In genomic region chr13:101568985-101569631, GRCm38 (mm10) we compare ENCODE assay signal across 14 mouse cellular contexts.
DNase-seq lines count a peak whose midpoint lies in the region; ATAC-seq lines count a peak whose summit lies in the region.
"Had no signal": no experiment of that assay in that cellular context is flagged by ENCODE, and none has a peak within 500 bp of the region (broad histone marks: within the 10 kb centered on the region; RNA-seq: fewer than 3 reads in every experiment).

No protein-coding gene starts in this region.

- no peaks in the 10 kb centered on the region for H3K27me3 ChIP-seq in forebrain, embryonic 11.5 days (ENCODE audit: control insufficient read depth, insufficient read depth, low read length)
- no peaks in the 10 kb centered on the region for H3K27me3 ChIP-seq in forebrain, embryonic 15.5 days
- no peaks in the 10 kb centered on the region for H3K27me3 ChIP-seq in midbrain, embryonic 12.5 days
- no peaks in the 10 kb centered on the region for H3K27me3 ChIP-seq in midbrain, embryonic 16.5 days (ENCODE audit: control insufficient read depth, insufficient read depth, low read depth, low read length)
- no peaks in the 10 kb centered on the region for H3K27me3 ChIP-seq in hindbrain, embryonic 11.5 days (ENCODE audit: control insufficient read depth, insufficient read depth, low read length)
- H3K27me3 ChIP-seq in kidney, embryonic 16.5 days (ENCODE audit: insufficient read depth, low read length) = no peaks in the 10 kb centered on the region
- H3K27me3 ChIP-seq: embryonic facial prominence, embryonic 15.5 days had no signal

- no peak overlapping the region for H3K9ac ChIP-seq in forebrain, embryonic 11.5 days (ENCODE audit: low read length)
- no peak overlapping the region for H3K9ac ChIP-seq in forebrain, embryonic 15.5 days (replicated peaks)
- no peak overlapping the region for H3K9ac ChIP-seq in midbrain, embryonic 12.5 days (replicated peaks)
- H3K9ac ChIP-seq in midbrain, embryonic 16.5 days (ENCODE audit: low read depth, low read length) = no peak overlapping the region
- H3K9ac ChIP-seq in hindbrain, embryonic 11.5 days (ENCODE audit: low read depth, low read length) = no peak overlapping the region
- no peak overlapping the region for H3K9ac ChIP-seq in kidney, embryonic 16.5 days (replicated peaks; ENCODE audit: low read length)
- H3K9ac ChIP-seq: embryonic facial prominence, embryonic 15.5 days; liver, embryonic 14.5 days had no signal

- H3K4me1 ChIP-seq in forebrain, embryonic 11.5 days (replicated peaks; ENCODE audit: control insufficient read depth, insufficient read depth, low read length) = peaks cover 3% of the 10 kb centered on the region; the same call in 1 of the 2 replicates
- H3K4me1 ChIP-seq in forebrain, embryonic 15.5 days = 0 out of 2 replicates have a peak, but pooled peaks cover 3% of the 10 kb centered on the region
- peaks cover 15% of the 10 kb centered on the region for H3K4me1 ChIP-seq in midbrain, embryonic 12.5 days
- H3K4me1 ChIP-seq in midbrain, embryonic 16.5 days (ENCODE audit: control insufficient read depth, insufficient read depth, low read length) = peaks cover 4% of the 10 kb centered on the region; the same call in 1 of the 2 replicates
- no peaks in the 10 kb centered on the region for H3K4me1 ChIP-seq in hindbrain, embryonic 11.5 days (replicated peaks; ENCODE audit: control insufficient read depth, insufficient read depth, low read length)
- H3K4me1 ChIP-seq in kidney, embryonic 16.5 days (ENCODE audit: insufficient read depth, low read length) = peaks cover 4% of the 10 kb centered on the region; the same call in 1 of the 2 replicates
- H3K4me1 ChIP-seq: embryonic facial prominence, embryonic 15.5 days had no signal

- H3K36me3 ChIP-seq in forebrain, embryonic 11.5 days (ENCODE audit: control insufficient read depth, insufficient read depth, low read length) = no peaks in the 10 kb centered on the region
- no peaks in the 10 kb centered on the region for H3K36me3 ChIP-seq in forebrain, embryonic 15.5 days
- H3K36me3 ChIP-seq in midbrain, embryonic 12.5 days = no peaks in the 10 kb centered on the region
- no peaks in the 10 kb centered on the region for H3K36me3 ChIP-seq in midbrain, embryonic 16.5 days (ENCODE audit: control insufficient read depth, insufficient read depth, low read length)
- H3K36me3 ChIP-seq in hindbrain, embryonic 11.5 days (ENCODE audit: control insufficient read depth, insufficient read depth, low read length) = no peaks in the 10 kb centered on the region
- H3K36me3 ChIP-seq in kidney, embryonic 16.5 days (ENCODE audit: insufficient read depth, low read length) = no peaks in the 10 kb centered on the region
- H3K36me3 ChIP-seq: embryonic facial prominence, embryonic 15.5 days had no signal

- no peaks in the 10 kb centered on the region for H3K9me3 ChIP-seq in forebrain, embryonic 11.5 days (ENCODE audit: control insufficient read depth, low read length)
- H3K9me3 ChIP-seq in forebrain, embryonic 15.5 days = no peaks in the 10 kb centered on the region
- no peaks in the 10 kb centered on the region for H3K9me3 ChIP-seq in midbrain, embryonic 12.5 days
- no peaks in the 10 kb centered on the region for H3K9me3 ChIP-seq in midbrain, embryonic 16.5 days (replicated peaks; ENCODE audit: control insufficient read depth, low read length, poor library complexity, severe bottlenecking)
- no peaks in the 10 kb centered on the region for H3K9me3 ChIP-seq in hindbrain, embryonic 11.5 days (ENCODE audit: control insufficient read depth, low read length)
- H3K9me3 ChIP-seq in kidney, embryonic 16.5 days (ENCODE audit: low read length) = no peaks in the 10 kb centered on the region
- H3K9me3 ChIP-seq: embryonic facial prominence, embryonic 15.5 days had no signal

- no peak overlapping the region for H3K4me2 ChIP-seq in forebrain, embryonic 11.5 days (ENCODE audit: low read depth, low read length, severe bottlenecking)
- no peak overlapping the region for H3K4me2 ChIP-seq in forebrain, embryonic 15.5 days (replicated peaks)
- H3K4me2 ChIP-seq in midbrain, embryonic 12.5 days (replicated peaks) = no peak overlapping the region
- no peak overlapping the region for H3K4me2 ChIP-seq in midbrain, embryonic 16.5 days (ENCODE audit: low read length)
- no peak overlapping the region for H3K4me2 ChIP-seq in hindbrain, embryonic 11.5 days (replicated peaks; ENCODE audit: low read depth, low read length)
- no peak overlapping the region for H3K4me2 ChIP-seq in kidney, embryonic 16.5 days (replicated peaks; ENCODE audit: low read depth, low read length)
- H3K4me2 ChIP-seq: embryonic facial prominence, embryonic 15.5 days had no signal

- no peak overlapping the region for H3K4me3 ChIP-seq in forebrain, embryonic 11.5 days (ENCODE audit: low read depth, low read length)
- H3K4me3 ChIP-seq in forebrain, embryonic 15.5 days = no peak overlapping the region
- no peak overlapping the region for H3K4me3 ChIP-seq in midbrain, embryonic 12.5 days
- H3K4me3 ChIP-seq in midbrain, embryonic 16.5 days (ENCODE audit: low read depth, low read length) = no peak overlapping the region
- H3K4me3 ChIP-seq in hindbrain, embryonic 11.5 days (ENCODE audit: low read depth, low read length) = no peak overlapping the region
- H3K4me3 ChIP-seq in kidney, embryonic 16.5 days (ENCODE audit: low read length) = no peak overlapping the region
- H3K4me3 ChIP-seq: embryonic facial prominence, embryonic 15.5 days had no signal

- WGBS in forebrain, embryonic 11.5 days = 51% methylated on average over 6 of the region's 6 CpGs
- 60% methylated on average over 6 of the region's 6 CpGs for WGBS in forebrain, embryonic 15.5 days
- 55% methylated on average over 6 of the region's 6 CpGs for WGBS in midbrain, embryonic 12.5 days
- WGBS in midbrain, embryonic 16.5 days = 52% methylated on average over 6 of the region's 6 CpGs
- 62% methylated on average over 6 of the region's 6 CpGs for WGBS in hindbrain, embryonic 11.5 days
- WGBS in kidney, embryonic 16.5 days = 71% methylated on average over 6 of the region's 6 CpGs

- H3K27ac ChIP-seq in forebrain, embryonic 11.5 days (ENCODE audit: low read depth, low read length) = no peak overlapping the region
- H3K27ac ChIP-seq in forebrain, embryonic 15.5 days (replicated peaks) = no peak overlapping the region
- no peak overlapping the region; the same call in 1 of the 2 replicates for H3K27ac ChIP-seq in midbrain, embryonic 12.5 days (replicated peaks)
- H3K27ac ChIP-seq in midbrain, embryonic 16.5 days (ENCODE audit: low read length) = no peak overlapping the region
- H3K27ac ChIP-seq in hindbrain, embryonic 11.5 days (ENCODE audit: low read depth, low read length) = no peak overlapping the region
- no peak overlapping the region for H3K27ac ChIP-seq in kidney, embryonic 16.5 days (ENCODE audit: low read length)
- H3K27ac ChIP-seq: embryonic facial prominence, embryonic 15.5 days; liver, embryonic 14.5 days had no signal

- DNase-seq in forebrain, embryonic 11.5 days (ENCODE audit: low spot score) = peak; percentile 62
- DNase-seq in hindbrain, embryonic 11.5 days (ENCODE audit: low spot score) = peak; percentile 63
- DNase-seq in retina, embryonic 14.5 days (ENCODE audit: low spot score) = peak; percentile 47
- no peak for DNase-seq in spleen, adult 18-20 months
- DNase-seq: adrenal gland, postnatal 25 days; cerebellum, postnatal 14 days; kidney, postnatal 25 days; lung, postnatal 36 days had no signal

- ATAC-seq in forebrain, embryonic 11.5 days (replicated peaks; ENCODE audit: low FRiP score) = peak; percentile 66
- ATAC-seq in forebrain, embryonic 15.5 days (replicated peaks) = no peak
- ATAC-seq in midbrain, embryonic 12.5 days (ENCODE audit: low FRiP score, low read depth) = peak; percentile 69
- no peak for ATAC-seq in midbrain, embryonic 16.5 days
- peak; percentile 78 for ATAC-seq in hindbrain, embryonic 11.5 days (ENCODE audit: low FRiP score)
- ATAC-seq in kidney, embryonic 16.5 days (ENCODE audit: low FRiP score, low TSS enrichment) = no peak

Comparison
In these comparisons a context has a peak if more than half of its experiments do, and no peak if none do; other contexts are left out.
1. ATAC-seq: peak in forebrain, embryonic 11.5 days (single experiment), midbrain, embryonic 12.5 days (single experiment) and hindbrain, embryonic 11.5 days (single experiment); none in forebrain, embryonic 15.5 days (single experiment), midbrain, embryonic 16.5 days (single experiment) and kidney, embryonic 16.5 days (single experiment).
2. DNase-seq: peak in forebrain, embryonic 11.5 days (single experiment), hindbrain, embryonic 11.5 days (single experiment) and retina, embryonic 14.5 days (single experiment); none in spleen, adult 18-20 months (0 of 2).